Mouse (Mus musculus): ENCODE results near the gene Ahnak. TPM values are rescaled to one million over a fixed set of nuclear protein-coding genes. Genes with fewer than 3 reads are reported as not detected.

Ahnak gene
- polyA plus RNA-seq, 1 experiment from 2014 or later, result 10.6 TPM

DNA sequence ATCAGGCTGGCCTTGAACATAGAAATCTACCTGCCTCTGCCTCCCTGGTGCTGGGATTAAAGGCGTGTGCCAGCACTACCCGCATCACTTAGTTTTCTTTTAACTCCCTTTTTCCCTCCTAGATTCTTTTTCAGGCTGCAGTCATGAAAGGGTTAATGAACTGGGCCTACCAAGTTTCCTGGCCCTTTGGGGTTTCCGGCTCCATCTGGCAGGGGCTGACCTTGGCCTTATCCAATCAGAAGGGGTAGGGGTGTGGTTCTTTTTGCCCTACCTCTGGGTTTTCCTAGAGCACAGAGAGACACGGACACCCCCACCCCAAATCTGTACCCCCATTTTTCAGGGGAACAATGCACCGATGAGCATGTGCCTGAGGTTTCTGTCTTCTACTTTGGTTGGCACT lies 44.3 kb upstream of the Ahnak start:
- no peaks in the 10 kb centered on the region for H3K27me3 ChIP-seq (ENCODE audit: control insufficient read depth, insufficient read depth, low read length)
- ATAC-seq (replicated peaks; ENCODE audit: insufficient number of reproducible peaks, low FRiP score, low TSS enrichment, low read depth) (no peak), DNase-seq (ENCODE audit: low spot score) (peak; percentile 90)
- no peak overlapping the region for H3K27ac ChIP-seq (replicated peaks; ENCODE audit: low read depth, low read length)
- H3K4me2 ChIP-seq (ENCODE audit: low read depth, low read length), result peak overlapping the region; percentile 10; the same call in 1 of the 2 replicates
- H3K4me1 ChIP-seq (ENCODE audit: control insufficient read depth, insufficient read depth, low read length), result peaks cover 3% of the 10 kb centered on the region; the same call in 1 of the 2 replicates
- no peaks in the 10 kb centered on the region for H3K9me3 ChIP-seq (replicated peaks; ENCODE audit: control insufficient read depth, low read length)
- peaks cover 29% of the 10 kb centered on the region for H3K36me3 ChIP-seq (replicated peaks; ENCODE audit: control insufficient read depth, insufficient read depth, low read depth, low read length)
- no peak overlapping the region for H3K4me3 ChIP-seq (ENCODE audit: low read depth, low read length)
- 32% methylated on average over 5 of the region's 5 CpGs for WGBS
- no peak overlapping the region for H3K9ac ChIP-seq (replicated peaks; ENCODE audit: low read length)

DNA sequence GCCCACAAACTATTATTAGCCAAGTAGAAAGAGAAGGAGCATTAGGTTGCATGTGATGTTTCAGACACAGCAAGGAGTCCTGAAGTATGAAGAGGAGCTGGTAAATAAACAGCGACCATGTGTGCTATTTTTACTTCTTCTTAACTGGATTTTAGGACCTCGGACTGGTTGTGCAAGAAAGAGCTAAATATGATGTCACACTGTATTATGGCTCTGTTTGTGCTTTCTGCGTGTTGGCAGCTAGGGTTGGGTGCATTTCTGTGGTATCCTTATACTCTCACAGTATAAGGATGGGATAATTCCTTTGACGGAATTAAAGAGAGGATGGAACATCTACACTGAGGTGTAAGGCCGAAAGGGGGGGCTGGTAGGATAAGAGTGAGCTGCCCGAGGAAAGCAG lies 43.8 kb upstream of the Ahnak start:
- Histone ChIP-seq H3K4me3 (ENCODE audit: low read depth, low read length) (peak overlapping the region; percentile 9; the same call in 1 of the 2 replicates), H3K4me2 (ENCODE audit: low read depth, low read length) (no peak overlapping the region), H3K9ac (replicated peaks; ENCODE audit: low read length) (no peak overlapping the region), H3K27ac (replicated peaks; ENCODE audit: low read depth, low read length) (no peak overlapping the region), H3K9me3 (replicated peaks; ENCODE audit: control insufficient read depth, low read length) (no peaks in the 10 kb centered on the region), H3K27me3 (ENCODE audit: control insufficient read depth, insufficient read depth, low read length) (no peaks in the 10 kb centered on the region), H3K4me1 (ENCODE audit: control insufficient read depth, insufficient read depth, low read length) (peaks cover 3% of the 10 kb centered on the region; the same call in 1 of the 2 replicates), H3K36me3 (replicated peaks; ENCODE audit: control insufficient read depth, insufficient read depth, low read depth, low read length) (peaks cover 30% of the 10 kb centered on the region)
- ATAC-seq (replicated peaks; ENCODE audit: insufficient number of reproducible peaks, low FRiP score, low TSS enrichment, low read depth) (no peak), DNase-seq (ENCODE audit: low spot score) (no peak)
- 87% methylated on average over 6 of the region's 6 CpGs for WGBS

DNA sequence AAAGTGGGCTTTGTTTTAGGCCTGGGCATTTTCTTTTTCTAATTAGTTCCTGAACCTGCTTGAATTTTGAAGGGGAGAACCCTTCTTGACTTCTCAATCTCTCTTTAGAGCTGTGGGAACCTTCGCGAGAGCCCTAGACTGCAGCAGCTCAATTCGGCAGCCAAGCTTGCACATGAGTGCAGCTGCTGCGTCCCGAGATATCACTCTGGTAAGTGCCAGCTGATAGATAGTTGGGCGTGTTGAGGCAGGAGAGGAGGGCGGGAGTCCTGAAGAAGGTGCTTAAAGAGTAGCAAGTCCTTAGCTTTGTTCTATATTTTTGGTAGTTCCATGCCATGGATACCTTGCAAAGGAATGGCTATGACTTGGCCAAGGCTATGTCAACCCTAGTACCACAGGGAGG lies 42.2 kb upstream of the Ahnak start:
- Histone ChIP-seq H3K27ac (replicated peaks; ENCODE audit: low read depth, low read length) (no peak overlapping the region), H3K4me1 (ENCODE audit: control insufficient read depth, insufficient read depth, low read length) (0 out of 2 replicates have a peak, but pooled peaks cover 3% of the 10 kb centered on the region), H3K36me3 (replicated peaks; ENCODE audit: control insufficient read depth, insufficient read depth, low read depth, low read length) (peaks cover 31% of the 10 kb centered on the region), H3K9ac (replicated peaks; ENCODE audit: low read length) (no peak overlapping the region), H3K9me3 (replicated peaks; ENCODE audit: control insufficient read depth, low read length) (no peaks in the 10 kb centered on the region), H3K4me3 (ENCODE audit: low read depth, low read length) (no peak overlapping the region), H3K4me2 (ENCODE audit: low read depth, low read length) (no peak overlapping the region), H3K27me3 (ENCODE audit: control insufficient read depth, insufficient read depth, low read length) (no peaks in the 10 kb centered on the region)
- DNase-seq (ENCODE audit: low spot score) (no peak), ATAC-seq (replicated peaks; ENCODE audit: insufficient number of reproducible peaks, low FRiP score, low TSS enrichment, low read depth) (no peak)
- WGBS, result 91% methylated on average over 7 of the region's 7 CpGs

- Histone ChIP-seq H3K4me1 (ENCODE audit: control insufficient read depth, insufficient read depth, low read length) (no peaks in the 10 kb centered on the region), H3K27ac (replicated peaks; ENCODE audit: low read depth, low read length) (no peak overlapping the region), H3K27me3 (ENCODE audit: control insufficient read depth, insufficient read depth, low read length) (no peaks in the 10 kb centered on the region), H3K9me3 (replicated peaks; ENCODE audit: control insufficient read depth, low read length) (no peaks in the 10 kb centered on the region), H3K4me3 (ENCODE audit: low read depth, low read length) (no peak overlapping the region), H3K36me3 (replicated peaks; ENCODE audit: control insufficient read depth, insufficient read depth, low read depth, low read length) (peaks cover 30% of the 10 kb centered on the region), H3K9ac (replicated peaks; ENCODE audit: low read length) (no peak overlapping the region), H3K4me2 (ENCODE audit: low read depth, low read length) (no peak overlapping the region)
- ATAC-seq (replicated peaks; ENCODE audit: insufficient number of reproducible peaks, low FRiP score, low TSS enrichment, low read depth) (no peak), DNase-seq (ENCODE audit: low spot score) (no peak)
- 93% methylated on average over 5 of the region's 5 CpGs for WGBS
Measured at GRCm38 (mm10) chr19:8950190-8950589, 38.9 kb upstream of the Ahnak start.

- no peak overlapping the region for H3K27ac ChIP-seq (replicated peaks; ENCODE audit: low read depth, low read length)
- no peaks in the 10 kb centered on the region for H3K4me1 ChIP-seq (ENCODE audit: control insufficient read depth, insufficient read depth, low read length)
- no peaks in the 10 kb centered on the region for H3K27me3 ChIP-seq (ENCODE audit: control insufficient read depth, insufficient read depth, low read length)
- no peak for DNase-seq (ENCODE audit: low spot score)
- no peak overlapping the region for H3K4me2 ChIP-seq (ENCODE audit: low read depth, low read length)
- H3K36me3 ChIP-seq (replicated peaks; ENCODE audit: control insufficient read depth, insufficient read depth, low read depth, low read length), result peaks cover 16% of the 10 kb centered on the region
- no peak overlapping the region for H3K4me3 ChIP-seq (ENCODE audit: low read depth, low read length)
- H3K9me3 ChIP-seq (replicated peaks; ENCODE audit: control insufficient read depth, low read length), result no peaks in the 10 kb centered on the region
- WGBS, result 89% methylated on average over 9 of the region's 9 CpGs
- H3K9ac ChIP-seq (replicated peaks; ENCODE audit: low read length), result no peak overlapping the region
- no peak for ATAC-seq (replicated peaks; ENCODE audit: insufficient number of reproducible peaks, low FRiP score, low TSS enrichment, low read depth)
Measured at GRCm38 (mm10) chr19:8952241-8952640, 36.8 kb upstream of the Ahnak start.

GRCm38 (mm10) chr19:8953135-8954039 lies 35.7 kb upstream of the Ahnak start, which contains the start of gene Tut1:
TSS of gene Tut1 (plus strand) at chr19:8953847.
- Histone ChIP-seq H3K4me1 (ENCODE audit: control insufficient read depth, insufficient read depth, low read length) (no peaks in the 10 kb centered on the region), H3K27me3 (ENCODE audit: control insufficient read depth, insufficient read depth, low read length) (no peaks in the 10 kb centered on the region), H3K4me2 (ENCODE audit: low read depth, low read length) (peak within 1 kb of the TSS; percentile 65), H3K4me3 (ENCODE audit: low read depth, low read length) (peak within 1 kb of the TSS; percentile 76), H3K9me3 (replicated peaks; ENCODE audit: control insufficient read depth, low read length) (no peaks in the 10 kb centered on the region), H3K36me3 (replicated peaks; ENCODE audit: control insufficient read depth, insufficient read depth, low read depth, low read length) (peaks cover 7% of the 10 kb centered on the region), H3K9ac (replicated peaks; ENCODE audit: low read length) (peak within 1 kb of the TSS; percentile 82), H3K27ac (replicated peaks; ENCODE audit: low read depth, low read length) (0 out of 2 replicates have a peak within 1 kb of the TSS, but pooled peaks have one; percentile 22)
- DNase-seq (ENCODE audit: low spot score) (peak; percentile 98), ATAC-seq (replicated peaks; ENCODE audit: insufficient number of reproducible peaks, low FRiP score, low TSS enrichment, low read depth) (peak; percentile 93)
- 5% methylated on average over 46 of the region's 46 CpGs for WGBS

- H3K36me3 ChIP-seq (replicated peaks; ENCODE audit: control insufficient read depth, insufficient read depth, low read depth, low read length), result peaks cover 5% of the 10 kb centered on the region
- H3K27ac ChIP-seq (replicated peaks; ENCODE audit: low read depth, low read length), result 0 out of 2 replicates have a peak overlapping the region, but pooled peaks have one; percentile 22
- no peak for ATAC-seq (replicated peaks; ENCODE audit: insufficient number of reproducible peaks, low FRiP score, low TSS enrichment, low read depth)
- H3K4me3 ChIP-seq (ENCODE audit: low read depth, low read length), result peak overlapping the region; percentile 76
- H3K9me3 ChIP-seq (replicated peaks; ENCODE audit: control insufficient read depth, low read length), result no peaks in the 10 kb centered on the region
- peak overlapping the region; percentile 65 for H3K4me2 ChIP-seq (ENCODE audit: low read depth, low read length)
- no peak for DNase-seq (ENCODE audit: low spot score)
- no peaks in the 10 kb centered on the region for H3K4me1 ChIP-seq (ENCODE audit: control insufficient read depth, insufficient read depth, low read length)
- no peaks in the 10 kb centered on the region for H3K27me3 ChIP-seq (ENCODE audit: control insufficient read depth, insufficient read depth, low read length)
- 11% methylated on average over 9 of the region's 9 CpGs for WGBS
- H3K9ac ChIP-seq (replicated peaks; ENCODE audit: low read length), result peak overlapping the region; percentile 82
Measured at GRCm38 (mm10) chr19:8954171-8954570, 34.9 kb upstream of the Ahnak start.

- peaks cover 3% of the 10 kb centered on the region for H3K36me3 ChIP-seq (replicated peaks; ENCODE audit: control insufficient read depth, insufficient read depth, low read depth, low read length)
- no peaks in the 10 kb centered on the region for H3K27me3 ChIP-seq (ENCODE audit: control insufficient read depth, insufficient read depth, low read length)
- ATAC-seq (replicated peaks; ENCODE audit: insufficient number of reproducible peaks, low FRiP score, low TSS enrichment, low read depth), result no peak
- H3K27ac ChIP-seq (replicated peaks; ENCODE audit: low read depth, low read length), result no peak overlapping the region
- DNase-seq (ENCODE audit: low spot score), result no peak
- no peak overlapping the region for H3K9ac ChIP-seq (replicated peaks; ENCODE audit: low read length)
- H3K9me3 ChIP-seq (replicated peaks; ENCODE audit: control insufficient read depth, low read length), result no peaks in the 10 kb centered on the region
- no peak overlapping the region for H3K4me2 ChIP-seq (ENCODE audit: low read depth, low read length)
- H3K4me3 ChIP-seq (ENCODE audit: low read depth, low read length), result no peak overlapping the region
- no peaks in the 10 kb centered on the region for H3K4me1 ChIP-seq (ENCODE audit: control insufficient read depth, insufficient read depth, low read length)
- WGBS, result 79% methylated on average over 2 of the region's 2 CpGs
Measured at GRCm38 (mm10) chr19:8962256-8962655, 26.8 kb upstream of the Ahnak start.

Data from embryonic facial prominence, embryonic 11.5 days (tissue).